Mouse (Mus musculus): ENCODE results near the gene Car6. TPM values are rescaled to one million over a fixed set of nuclear protein-coding genes. Genes with fewer than 3 reads are reported as not detected.

Car6 gene
- total and polyA plus RNA-seq, 3 experiments, result not detected

GRCm38 (mm10) chr4:150144242-150144641 is 56.9 kb downstream of the Car6 start:
- no peaks in the 10 kb centered on the region for H3K27me3 ChIP-seq (replicated peaks)
- H3K9ac ChIP-seq (ENCODE audit: insufficient read depth, low read depth), result no peak overlapping the region
- dilution Hi-C loops (cut with MboI; ENCODE audit: extremely low pct_ligation_motif_present, extremely low pct_unique_long_range_greater_than_20kb, low sequenced_read_pairs), result no loop called here

DNA sequence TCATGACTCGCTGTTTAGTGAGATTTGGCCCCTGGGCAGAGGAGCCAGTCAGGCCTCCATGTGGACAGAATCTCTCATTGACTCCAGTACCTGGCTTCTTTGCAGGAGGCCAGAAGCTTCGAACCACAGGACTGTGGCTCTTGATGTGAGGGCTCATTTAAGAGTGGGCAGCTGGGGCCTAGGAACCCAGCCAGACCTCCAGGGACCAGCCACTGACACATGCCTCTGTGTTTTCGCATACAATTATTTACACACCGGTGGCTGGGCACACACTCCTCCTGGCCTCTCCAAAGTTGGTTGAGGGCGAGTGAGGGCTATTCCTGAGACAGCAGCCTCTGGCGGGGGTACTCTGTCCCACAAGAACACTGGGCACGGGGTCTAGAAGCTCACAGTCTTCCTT is 60.8 kb downstream of the Car6 start:
- H3K4me2 ChIP-seq (ENCODE audit: insufficient read depth, low read depth, poor library complexity, severe bottlenecking), result no peak overlapping the region; the same call in 1 of the 2 replicates
- no peak overlapping the region for H3K4me3 ChIP-seq (replicated peaks in 1 of 3; ENCODE audit: low read depth in 2 of 3, low read length in 2 of 3, poor library complexity in 1 of 3)
- TF ChIP-seq MYC (IDR thresholded peaks at IDR 0.05; ENCODE audit: low read depth, low read length) (no peak), KAT2A (IDR thresholded peaks at IDR 0.05; ENCODE audit: insufficient replicate concordance, low read length) (no peak), EP300 (IDR thresholded peaks at IDR 0.05; ENCODE audit: low read length) (no peak), JUND (conservative IDR thresholded peaks at IDR 0.05; ENCODE audit: low read depth, low read length) (no peak), USF2 (conservative IDR thresholded peaks at IDR 0.05; ENCODE audit: low read depth, low read length) (no peak), PAX5 (IDR thresholded peaks at IDR 0.05; ENCODE audit: low read length) (no peak), ZNF384 (IDR thresholded peaks at IDR 0.05; ENCODE audit: low read depth, low read length) (no peak), CHD1 (IDR thresholded peaks at IDR 0.05; ENCODE audit: low read depth, low read length) (no peak), RAD21 (IDR thresholded peaks at IDR 0.05; ENCODE audit: low read depth, low read length) (no peak), TBP (conservative IDR thresholded peaks at IDR 0.05; ENCODE audit: low read depth, low read length) (no peak), CTCF (conservative IDR thresholded peaks at IDR 0.05 in 1 of 2, IDR thresholded peaks at IDR 0.05 in 1 of 2; ENCODE audit: low read depth in 2 of 2, low read length in 2 of 2) (no peak), POLR2AphosphoS2 (IDR thresholded peaks at IDR 0.05; ENCODE audit: low read depth, low read length) (no peak), NELFE (IDR thresholded peaks at IDR 0.05; ENCODE audit: low read depth, low read length) (no peak), MAFK (IDR thresholded peaks at IDR 0.05; ENCODE audit: insufficient replicate concordance, low read length) (no peak), NRF1 (IDR thresholded peaks at IDR 0.05; ENCODE audit: low read depth, low read length) (no peak), ZKSCAN1 (IDR thresholded peaks at IDR 0.05; ENCODE audit: borderline replicate concordance, low read depth, low read length) (no peak), TCF12 (IDR thresholded peaks at IDR 0.05; ENCODE audit: low read depth, low read length) (no peak), JUN (IDR thresholded peaks at IDR 0.05; ENCODE audit: insufficient read depth, low read depth, low read length) (no peak), ZC3H11A (IDR thresholded peaks at IDR 0.05; ENCODE audit: low read depth, low read length) (no peak), RCOR1 (conservative IDR thresholded peaks at IDR 0.05; ENCODE audit: low read depth, low read length) (no peak)
- peaks cover 4% of the 10 kb centered on the region for H3K9me3 ChIP-seq (replicated peaks; ENCODE audit: low read length)
- dilution Hi-C loops (cut with MboI; ENCODE audit: extremely low pct_ligation_motif_present, extremely low pct_unique_long_range_greater_than_20kb, low sequenced_read_pairs), result no loop called here
- no peak overlapping the region for H3K27ac ChIP-seq (ENCODE audit: insufficient read depth, low read depth)
- no peak for DNase-seq (ENCODE audit: extremely low read depth)
- in situ Hi-C loops (cut with MboI; ENCODE audit: low pct_ligation_motif_present, low pct_unique_long_range_greater_than_20kb, low sequenced_read_pairs), result no loop called here
- H3K9ac ChIP-seq (ENCODE audit: insufficient read depth, low read depth), result no peak overlapping the region
- peaks cover 0 to 2% of the 10 kb centered on the region in 2 experiments for H3K36me3 ChIP-seq (replicated peaks in 1 of 2; ENCODE audit: control insufficient read depth in 1 of 2, insufficient read depth in 1 of 2, low read length in 1 of 2)
- no peaks in the 10 kb centered on the region for H3K79me2 ChIP-seq (replicated peaks; ENCODE audit: control insufficient read depth, extremely low read depth, insufficient read depth, poor library complexity, severe bottlenecking)
- H3K4me1 ChIP-seq (ENCODE audit: control insufficient read depth in 1 of 2, insufficient read depth in 2 of 2), result peaks cover 25 to 54% of the 10 kb centered on the region in 2 experiments
- H3K27me3 ChIP-seq (replicated peaks), result no peaks in the 10 kb centered on the region

More at GRCm38 (mm10) chr4:150144242-150144641, 56.9 kb downstream of the Car6 start:
- Histone ChIP-seq H3K4me1 (ENCODE audit: control insufficient read depth in 1 of 2, insufficient read depth in 2 of 2) (peaks cover 25 to 47% of the 10 kb centered on the region in 2 experiments), H3K4me2 (ENCODE audit: insufficient read depth, low read depth, poor library complexity, severe bottlenecking) (no peak overlapping the region), H3K4me3 (replicated peaks in 1 of 3; ENCODE audit: low read depth in 2 of 3, low read length in 2 of 3, poor library complexity in 1 of 3) (no peak overlapping the region), H3K79me2 (replicated peaks; ENCODE audit: control insufficient read depth, extremely low read depth, insufficient read depth, poor library complexity, severe bottlenecking) (no peaks in the 10 kb centered on the region), H3K27ac (ENCODE audit: insufficient read depth, low read depth) (no peak overlapping the region), H3K36me3 (replicated peaks in 1 of 2; ENCODE audit: control insufficient read depth in 1 of 2, insufficient read depth in 1 of 2, low read length in 1 of 2) (peaks cover 0 to 2% of the 10 kb centered on the region in 2 experiments), H3K9me3 (replicated peaks; ENCODE audit: low read length) (peaks cover 11% of the 10 kb centered on the region)
- no peak for TF ChIP-seq CTCF (conservative IDR thresholded peaks at IDR 0.05 in 1 of 2, IDR thresholded peaks at IDR 0.05 in 1 of 2; ENCODE audit: low read depth in 2 of 2, low read length in 2 of 2)
- TF ChIP-seq SIN3A (IDR thresholded peaks at IDR 0.05; ENCODE audit: low read length), result no peak
- no peak for TF ChIP-seq KAT2A (IDR thresholded peaks at IDR 0.05; ENCODE audit: insufficient replicate concordance, low read length)
- no peak for TF ChIP-seq JUND (conservative IDR thresholded peaks at IDR 0.05; ENCODE audit: low read depth, low read length)
- no peak for TF ChIP-seq SMC3 (IDR thresholded peaks at IDR 0.05; ENCODE audit: low read depth, low read length)
- no peak for TF ChIP-seq MYC (IDR thresholded peaks at IDR 0.05; ENCODE audit: low read depth, low read length)
- TF ChIP-seq ZMIZ1 (IDR thresholded peaks at IDR 0.05; ENCODE audit: low read depth, low read length), result no peak
- TF ChIP-seq POLR2A (IDR thresholded peaks at IDR 0.05; ENCODE audit: low read depth, low read length), result no peak
- TF ChIP-seq MAX (IDR thresholded peaks at IDR 0.05; ENCODE audit: low read length), result no peak
- no peak for TF ChIP-seq IRF4 (IDR thresholded peaks at IDR 0.05; ENCODE audit: low read depth, low read length)
- TF ChIP-seq JUN (IDR thresholded peaks at IDR 0.05; ENCODE audit: insufficient read depth, low read depth, low read length), result no peak
- TF ChIP-seq MAZ (IDR thresholded peaks at IDR 0.05; ENCODE audit: low read depth, low read length), result no peak
- no peak for TF ChIP-seq POLR2AphosphoS2 (IDR thresholded peaks at IDR 0.05; ENCODE audit: low read depth, low read length)
- no peak for TF ChIP-seq NRF1 (IDR thresholded peaks at IDR 0.05; ENCODE audit: low read depth, low read length)
- TF ChIP-seq USF2 (conservative IDR thresholded peaks at IDR 0.05; ENCODE audit: low read depth, low read length), result no peak
- DNase-seq (ENCODE audit: extremely low read depth), result no peak
- in situ Hi-C loops (cut with MboI; ENCODE audit: low pct_ligation_motif_present, low pct_unique_long_range_greater_than_20kb, low sequenced_read_pairs), result no loop called here
